Mouse (Mus musculus) kidney, adult 2 months (tissue): ENCODE results near the gene Prmt1.

Source experiments
- CTCF ChIP-seq: fragments of 200-500 bp; conservative IDR thresholded peaks from 2 replicates; pipeline ENCODE4 v1.5.1; 2011; ENCODE audit warnings: low read depth, mild to moderate bottlenecking, control low read depth, low read length, moderate library complexity, mixed read lengths; ENCODE audit not compliant: insufficient read depth, insufficient read length
- POLR2A ChIP-seq: fragments of 200-500 bp; IDR thresholded peaks from one replicate; pipeline ENCODE4 v1.6.1; 2011; ENCODE audit warnings: low read depth, low read length, control low read depth

GRCm38 (mm10) chr7:45007141-45007540 lies 20.8 kb upstream of the Prmt1 start:
- TF ChIP-seq CTCF (no peak), POLR2A (no peak)
